Comparison of ENCODE assay signal across 9 mouse cellular contexts in genomic region chr2:60583416-60583815, GRCm38 (mm10). TPM values are rescaled to one million over a fixed set of nuclear protein-coding genes. Genes with fewer than 3 reads are reported as not detected.
"Had no signal": no experiment of that assay in that cellular context is flagged by ENCODE, and none has a peak within 500 bp of the region (broad histone marks: within the 10 kb centered on the region; RNA-seq: fewer than 3 reads in every experiment).

No protein-coding gene starts in this region.

- DNase-seq: lung, adult 2 months; lung, postnatal 14 days; lung, postnatal 36 days; right cerebral cortex, postnatal 14 days; thymus, adult 2 months; thymus, postnatal 25 days; thymus, postnatal 4 days had no signal

RNA-seq across cellular contexts. Expression of gene Pla2r1, which starts 30.3 kb away (rescaled TPM):
- total RNA-seq: monocyte, adult 5-6 weeks; neutrophil, adult 5-6 weeks had no signal
